Mouse (Mus musculus) intestine, embryonic 14.5 days (tissue): Measurements from ENCODE around the gene Mcoln1. TPM values are rescaled to one million over a fixed set of nuclear protein-coding genes. Genes with fewer than 3 reads are reported as not detected.
A peak's percentile ranks its signal among the peaks of the same experiment; 100 is the strongest.

Source experiments
- ATAC-seq: fragments of 200-750 bp; cut with Nextera tagmentation; replicated peaks from 2 replicates; pipeline ENCODE4 v1.8.0; 2017; ENCODE audit warnings: low read depth, moderate number of reproducible peaks, moderate TSS enrichment, moderate library complexity; ENCODE audit not compliant: low FRiP score, low TSS enrichment
- DNase-seq: peaks from one replicate; pipeline ENCODE4 v3.0.0-alpha.2; 2018; ENCODE audit warnings: low spot score
- H3K27ac ChIP-seq: fragments of 300-500 bp; sonication (generic); 2 replicates; pipeline ENCODE4 v1.5.1; 2014; ENCODE audit warnings: low read depth, mild to moderate bottlenecking, control low read depth
- H3K27me3 ChIP-seq: fragments of 300-500 bp; sonication (generic); replicated peaks from 2 replicates; pipeline ENCODE4 v1.6.1; 2014; ENCODE audit warnings: low read length, control low read depth; ENCODE audit not compliant: control insufficient read depth, insufficient read depth
- H3K36me3 ChIP-seq: fragments of 300-500 bp; sonication (generic); 2 replicates; pipeline ENCODE4 v1.6.1; 2014; ENCODE audit warnings: low read length, control low read depth; ENCODE audit not compliant: control insufficient read depth, insufficient read depth
- H3K4me1 ChIP-seq: fragments of 300-500 bp; sonication (generic); replicated peaks from 2 replicates; pipeline ENCODE4 v1.6.1; 2014; ENCODE audit warnings: low read length, control low read depth, mixed read lengths; ENCODE audit not compliant: control insufficient read depth, insufficient read depth
- H3K4me2 ChIP-seq: fragments of 300-500 bp; sonication (generic); 2 replicates; pipeline ENCODE4 v1.6.1; 2014; ENCODE audit warnings: low read length
- H3K4me3 ChIP-seq: fragments of 300-500 bp; sonication (generic); 2 replicates; pipeline ENCODE4 v1.5.1; 2014; ENCODE audit warnings: low read depth, low read length, control low read depth, mixed read lengths
- H3K9ac ChIP-seq: fragments of 300-500 bp; sonication (generic); 2 replicates; pipeline ENCODE4 v1.6.1; 2014; ENCODE audit warnings: mild to moderate bottlenecking, low read length
- H3K9me3 ChIP-seq: fragments of 300-500 bp; sonication (generic); 2 replicates; pipeline ENCODE4 v1.6.1; 2016; ENCODE audit warnings: low read length, control low read depth; ENCODE audit not compliant: control insufficient read depth
- WGBS: fragments of 180-500 bp; shearing (Covaris S2); extraction: QIAGEN DNeasy Blood & Tissue Kit; methylation state at CpG from one replicate; pipeline ENCODE4 v1.1.7; 2014; 5-methylcytosine and 5-hydroxymethylcytosine counted together
- polyA plus RNA-seq: library from polyadenylated mRNA; unstranded; fragments of >200 nt; fragmentation: Nextera tagmentation; extraction: Ambion mirVana; gene quantifications from 2 replicates; pipeline ENCODE4 v1.2.1, GENCODE M21; 2014

Gene Mcoln1
- polyA plus RNA-seq, 1 experiment from 2014 or later, result 41.8 TPM

DNA sequence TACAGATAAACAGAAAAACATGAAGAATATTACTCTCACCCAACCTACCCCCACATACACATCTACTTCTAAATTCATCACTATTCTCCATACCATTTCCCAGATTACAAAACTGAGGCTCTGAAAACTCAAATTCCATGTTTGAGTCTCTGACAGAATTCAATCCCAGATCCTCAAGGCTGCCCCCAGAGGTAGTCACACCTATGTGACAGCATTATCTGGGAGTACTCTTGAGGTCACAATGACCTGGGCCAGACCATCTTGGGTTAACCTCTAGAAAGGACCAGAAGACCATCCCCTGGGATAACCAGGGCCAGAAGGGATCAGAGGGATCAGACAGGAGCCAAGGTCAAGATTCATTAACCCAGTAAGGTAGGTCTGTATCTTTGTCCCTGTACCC is 29.7 kb upstream of the Mcoln1 start, which contains the start of gene Tex45:
Gene Tex45, plus strand, starts transcription at position 301 of the 400 bp plus-strand sequence.
- no peak for DNase-seq

DNA sequence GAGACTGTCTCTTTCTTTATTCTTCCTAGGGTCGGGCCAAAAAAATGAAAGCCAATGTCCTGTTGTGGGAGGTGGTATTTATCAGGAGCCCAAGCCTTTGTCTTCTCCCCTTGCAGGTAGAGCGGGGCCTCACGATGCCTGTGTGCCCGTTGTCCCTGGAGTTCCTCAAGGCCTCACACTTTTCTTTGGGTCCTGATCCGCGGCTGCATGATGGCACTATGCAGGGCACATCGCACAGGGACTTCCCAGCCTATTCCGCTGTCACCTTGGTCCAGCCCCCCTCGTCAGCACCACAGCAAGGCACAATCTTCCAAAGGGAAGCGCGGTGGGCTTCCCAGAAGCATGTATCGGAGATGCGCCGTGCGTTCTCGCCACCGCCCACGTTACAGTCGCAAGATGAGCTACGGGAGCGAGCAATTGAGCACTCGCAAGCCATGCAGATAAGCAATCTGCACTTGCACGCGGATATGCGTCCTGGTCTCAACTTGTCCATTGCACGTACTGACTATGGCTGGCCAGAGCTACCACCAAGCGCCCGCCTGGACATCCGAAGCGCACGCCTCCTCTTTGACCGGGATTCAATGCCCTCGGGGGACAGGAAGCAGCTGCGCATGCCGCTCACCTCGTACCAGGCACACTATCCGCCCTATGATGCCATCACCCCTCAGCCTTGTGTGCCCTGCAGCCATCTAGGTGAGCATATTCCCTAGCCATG is 24.4 kb upstream of the Mcoln1 start:
- H3K9ac ChIP-seq, result no peak overlapping the region

More for the DNA sequence above, 29.7 kb upstream of the Mcoln1 start, which contains the start of gene Tex45:
- no peak for ATAC-seq
- Histone ChIP-seq H3K4me2 (no peak within 1 kb of the TSS), H3K36me3 (no peaks in the 10 kb centered on the region), H3K4me1 (no peaks in the 10 kb centered on the region), H3K9me3 (no peaks in the 10 kb centered on the region), H3K9ac (no peak within 1 kb of the TSS), H3K4me3 (no peak within 1 kb of the TSS), H3K27me3 (no peaks in the 10 kb centered on the region), H3K27ac (no peak within 1 kb of the TSS)

DNA sequence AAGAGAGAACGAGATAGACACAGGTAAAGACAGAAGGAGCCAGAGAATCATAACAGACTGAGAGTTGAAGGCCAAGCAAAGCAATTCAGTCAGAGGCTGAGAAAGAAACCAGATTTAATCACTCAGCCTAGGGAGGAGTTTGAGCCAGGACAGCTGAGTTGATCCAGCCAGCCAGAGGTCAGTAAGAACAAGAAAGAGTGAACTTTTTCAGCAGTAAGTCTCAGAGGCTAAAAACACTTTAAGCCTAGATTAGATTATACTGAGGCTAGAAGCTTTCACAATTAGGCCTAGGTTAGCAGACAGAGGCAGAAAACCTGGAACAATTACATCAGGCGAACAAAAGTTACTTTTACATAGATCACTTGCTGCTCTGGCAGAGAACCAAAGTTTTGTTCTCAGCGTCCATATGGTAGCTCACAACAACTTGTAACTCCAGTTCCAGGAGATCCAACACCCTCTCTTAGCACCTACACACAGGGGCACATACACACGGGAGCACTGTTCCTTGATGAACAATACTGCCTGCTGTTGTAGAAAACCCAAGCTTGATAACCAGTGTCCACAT is 20.0 kb upstream of the Mcoln1 start:
- WGBS, result 60% methylated on average over 4 of the region's 4 CpGs
- Histone ChIP-seq H3K27ac (no peak overlapping the region), H3K4me2 (no peak overlapping the region), H3K9ac (no peak overlapping the region), H3K9me3 (no peaks in the 10 kb centered on the region), H3K36me3 (no peaks in the 10 kb centered on the region), H3K27me3 (no peaks in the 10 kb centered on the region), H3K4me3 (no peak overlapping the region), H3K4me1 (no peaks in the 10 kb centered on the region; the same call in 1 of the 2 replicates)
- DNase-seq (no peak), ATAC-seq (no peak)

More for the DNA sequence above, 24.4 kb upstream of the Mcoln1 start:
- Histone ChIP-seq H3K4me3 (peak overlapping the region; percentile 10), H3K27ac (no peak overlapping the region), H3K36me3 (no peaks in the 10 kb centered on the region), H3K9me3 (no peaks in the 10 kb centered on the region), H3K27me3 (no peaks in the 10 kb centered on the region), H3K4me2 (peak overlapping the region; percentile 46), H3K4me1 (no peaks in the 10 kb centered on the region; the same call in 1 of the 2 replicates)
- 21% methylated on average over 37 of the region's 37 CpGs for WGBS
- no peak for DNase-seq
- ATAC-seq, result 0 out of 2 replicates have a peak, but pooled peaks have one; percentile 32

- no peak overlapping the region for H3K4me3 ChIP-seq
- 59% methylated on average over 5 of the region's 5 CpGs for WGBS
- DNase-seq, result no peak
Observed at GRCm38 (mm10) chr8:3481605-3482004, 18.7 kb upstream of the Mcoln1 start.

DNA sequence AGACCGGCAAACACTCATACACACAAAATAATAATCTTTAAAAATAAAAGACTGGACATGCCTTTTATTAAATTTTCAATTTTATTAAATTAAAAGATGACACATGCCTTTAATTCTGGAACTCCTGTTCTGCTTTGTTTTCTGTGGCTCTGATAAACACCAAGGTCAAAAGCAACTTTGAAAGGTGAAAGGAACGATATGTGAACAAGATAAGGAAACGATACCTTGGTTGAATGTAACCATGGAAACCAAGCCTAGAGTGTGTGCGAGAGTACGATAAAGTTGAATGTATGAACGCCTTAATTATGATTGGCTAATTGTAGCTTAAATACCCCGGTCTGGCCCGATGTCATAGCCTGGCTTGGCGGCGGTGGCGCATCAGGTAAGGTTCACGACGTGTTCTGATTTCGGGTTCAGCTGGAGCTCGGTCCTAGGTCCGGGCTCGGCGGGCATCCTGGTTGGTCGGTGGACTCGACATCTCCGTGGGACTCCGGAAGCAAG is 18.0 kb upstream of the Mcoln1 start:
- Histone ChIP-seq H3K4me1 (no peaks in the 10 kb centered on the region; the same call in 1 of the 2 replicates), H3K4me2 (no peak overlapping the region), H3K9me3 (no peaks in the 10 kb centered on the region), H3K27ac (no peak overlapping the region), H3K9ac (no peak overlapping the region), H3K27me3 (no peaks in the 10 kb centered on the region), H3K36me3 (no peaks in the 10 kb centered on the region), H3K4me3 (no peak overlapping the region)
- no peak for DNase-seq
- 84% methylated on average over 22 of the region's 22 CpGs for WGBS
- ATAC-seq, result no peak

More at GRCm38 (mm10) chr8:3481605-3482004, 18.7 kb upstream of the Mcoln1 start:
- Histone ChIP-seq H3K9me3 (no peaks in the 10 kb centered on the region), H3K4me2 (no peak overlapping the region), H3K36me3 (no peaks in the 10 kb centered on the region), H3K27ac (no peak overlapping the region), H3K9ac (no peak overlapping the region), H3K27me3 (no peaks in the 10 kb centered on the region), H3K4me1 (no peaks in the 10 kb centered on the region; the same call in 1 of the 2 replicates)
- ATAC-seq, result no peak

- DNase-seq (no peak), ATAC-seq (no peak)
- Histone ChIP-seq H3K4me2 (no peak overlapping the region), H3K4me1 (no peaks in the 10 kb centered on the region; the same call in 1 of the 2 replicates), H3K27me3 (no peaks in the 10 kb centered on the region), H3K36me3 (no peaks in the 10 kb centered on the region), H3K4me3 (no peak overlapping the region), H3K9ac (no peak overlapping the region), H3K27ac (no peak overlapping the region), H3K9me3 (no peaks in the 10 kb centered on the region)
- 83% methylated on average over 7 of the region's 7 CpGs for WGBS
Observed at GRCm38 (mm10) chr8:3483546-3483945, 16.7 kb upstream of the Mcoln1 start.

DNA sequence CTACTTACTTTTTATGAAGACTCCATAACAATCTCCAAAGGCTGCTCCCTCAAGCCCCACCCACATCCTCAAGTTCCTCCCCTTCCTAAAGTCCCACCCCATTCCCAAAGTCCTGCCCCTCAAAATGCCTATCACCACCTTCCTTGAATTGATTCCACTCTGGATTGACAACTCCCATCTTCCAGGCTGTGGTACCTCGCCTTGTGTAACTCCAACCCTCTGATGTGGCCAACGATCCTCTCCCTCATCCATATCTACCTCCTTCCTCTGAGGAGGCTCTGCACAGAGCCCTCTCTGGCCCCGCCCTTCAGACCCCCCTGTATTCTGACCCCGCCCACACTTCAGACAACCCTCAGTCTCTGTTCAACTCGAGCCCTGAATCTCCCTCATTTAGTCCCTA is 15.1 kb upstream of the Mcoln1 start:
- 25% methylated on average over 5 of the region's 5 CpGs for WGBS
- Histone ChIP-seq H3K4me3 (no peak overlapping the region), H3K4me2 (no peak overlapping the region), H3K4me1 (no peaks in the 10 kb centered on the region; the same call in 1 of the 2 replicates), H3K27me3 (no peaks in the 10 kb centered on the region), H3K9me3 (no peaks in the 10 kb centered on the region), H3K9ac (no peak overlapping the region), H3K27ac (no peak overlapping the region), H3K36me3 (no peaks in the 10 kb centered on the region)
- DNase-seq (no peak), ATAC-seq (no peak)

DNA sequence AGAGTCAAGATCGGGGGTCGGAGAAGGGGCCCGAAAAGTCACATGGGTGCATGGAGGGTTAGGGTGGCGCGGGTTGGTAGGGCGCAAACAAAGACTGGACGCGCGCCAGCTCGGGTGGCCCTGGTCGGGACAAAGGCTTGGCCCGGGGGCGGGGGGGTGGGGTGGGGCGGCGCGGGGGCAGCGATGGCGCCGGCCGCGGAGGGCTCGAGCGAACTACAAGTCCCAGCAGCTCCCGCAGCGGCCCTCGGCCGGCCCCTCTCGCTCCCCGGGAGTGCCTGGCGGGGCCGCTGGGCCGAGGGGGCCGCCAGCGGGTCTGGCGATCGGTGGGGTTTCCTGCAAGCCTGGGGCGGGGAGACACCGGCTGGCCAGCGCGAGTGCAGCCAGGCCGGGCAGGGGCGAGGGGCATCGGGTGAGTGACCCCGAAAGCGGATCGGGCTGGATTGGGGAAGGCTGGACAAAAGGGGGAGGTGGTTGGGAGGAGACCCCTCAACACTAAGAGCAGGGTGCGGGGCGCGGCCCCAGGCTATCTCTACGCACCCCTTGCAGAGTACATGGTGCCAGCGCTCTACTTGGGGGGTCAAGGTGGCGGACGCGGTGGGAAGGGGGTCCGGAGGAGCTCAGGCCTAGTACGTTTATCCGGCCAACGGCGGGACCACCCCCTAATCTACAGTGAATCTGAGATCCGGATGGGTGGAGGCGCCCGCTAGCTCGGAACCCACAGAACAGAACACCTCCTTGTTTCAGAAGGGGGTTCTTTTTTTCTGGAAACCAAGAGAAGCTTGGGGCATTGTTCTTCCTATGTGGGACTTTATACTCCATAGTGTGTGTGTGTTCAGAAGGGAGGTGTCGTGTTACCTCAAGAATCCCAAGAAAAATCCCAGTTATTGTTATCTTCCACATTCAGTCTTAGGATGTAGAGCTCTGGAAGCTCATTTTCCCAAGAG is 7.1 kb upstream of the Mcoln1 start, which contains the start of gene Zfp358:
Gene Zfp358, plus strand, starts transcription at position 238 of the 944 bp plus-strand sequence.
- peak; percentile 88 for ATAC-seq
- Histone ChIP-seq H3K27me3 (no peaks in the 10 kb centered on the region), H3K4me3 (peak within 1 kb of the TSS; percentile 92), H3K9me3 (peaks cover 10% of the 10 kb centered on the region), H3K27ac (peak within 1 kb of the TSS; percentile 84), H3K4me2 (peak within 1 kb of the TSS; percentile 81), H3K36me3 (peaks cover 25% of the 10 kb centered on the region), H3K9ac (peak within 1 kb of the TSS; percentile 99), H3K4me1 (peaks cover 9% of the 10 kb centered on the region)
- DNase-seq, result peak; percentile 90
- under 1% methylated on average over 52 of the region's 64 CpGs for WGBS
